Mouse (Mus musculus) NIH3T3 (cell line): ENCODE measurements around the gene Tex21.
A peak's percentile ranks its signal among the peaks of the same experiment; 100 is the strongest.
"Not testable (repeated sequence)": the region's sequence is repeated elsewhere in the genome, so short reads cannot be mapped to it uniquely, and the experiment has no call there.

Source experiments
- DNase-seq: peaks from one replicate; pipeline ENCODE4 v3.0.0-alpha.2; 2012; ENCODE audit warnings: low read depth

Gene Tex21

GRCm38 (mm10) chr12:76260673-76261072 is 14.1 kb upstream of the Tex21 start:
- no peak for DNase-seq

- DNase-seq = peak; percentile 28
Observed at GRCm38 (mm10) chr12:76256114-76256843, 9.7 kb upstream of the Tex21 start.

- DNase-seq = no peak
Observed at GRCm38 (mm10) chr12:76255499-76255875, 8.9 kb upstream of the Tex21 start.

GRCm38 (mm10) chr12:76254725-76255498 is 8.4 kb upstream of the Tex21 start, which contains the start of gene Mthfd1:
Gene Mthfd1 (plus strand): TSS chr12:76255298.
- DNase-seq = peak; percentile 93

GRCm38 (mm10) chr12:76253991-76254390 is 7.4 kb upstream of the Tex21 start:
- no peak for DNase-seq

GRCm38 (mm10) chr12:76253591-76253990 is 7.0 kb upstream of the Tex21 start:
- DNase-seq = no peak

- no peak for DNase-seq
Observed at GRCm38 (mm10) chr12:76253090-76253489, 6.5 kb upstream of the Tex21 start.

GRCm38 (mm10) chr12:76244981-76245380 is 1.6 kb downstream of the Tex21 start:
- DNase-seq = no peak

GRCm38 (mm10) chr12:76241833-76242232 is 4.7 kb downstream of the Tex21 start:
- DNase-seq = no peak

- DNase-seq = no peak
Observed at GRCm38 (mm10) chr12:76241084-76241483, 5.5 kb downstream of the Tex21 start.

GRCm38 (mm10) chr12:76240670-76241069 is 5.9 kb downstream of the Tex21 start:
- no peak for DNase-seq

- no peak for DNase-seq
Observed at GRCm38 (mm10) chr12:76239839-76240571, 6.5 kb downstream of the Tex21 start.

- no peak for DNase-seq
Observed at GRCm38 (mm10) chr12:76239145-76239838, 7.3 kb downstream of the Tex21 start.

- DNase-seq = no peak
Observed at GRCm38 (mm10) chr12:76235253-76235652, 11.3 kb downstream of the Tex21 start.

- DNase-seq = no peak
Observed at GRCm38 (mm10) chr12:76230644-76231043, 15.9 kb downstream of the Tex21 start.

GRCm38 (mm10) chr12:76222104-76222503 is 24.4 kb downstream of the Tex21 start:
- not testable (repeated sequence) for DNase-seq

- DNase-seq = no peak
Observed at GRCm38 (mm10) chr12:76216716-76217115, 29.8 kb downstream of the Tex21 start.

- DNase-seq = no peak
Observed at GRCm38 (mm10) chr12:76215121-76215520, 31.4 kb downstream of the Tex21 start.

- no peak for DNase-seq
Observed at GRCm38 (mm10) chr12:76209429-76209974, 37.0 kb downstream of the Tex21 start.

- DNase-seq = peak; percentile 27
Observed at GRCm38 (mm10) chr12:76200326-76200725, 46.2 kb downstream of the Tex21 start.

GRCm38 (mm10) chr12:76197071-76197470 is 49.5 kb downstream of the Tex21 start:
- no peak for DNase-seq

- DNase-seq = peak; percentile 87
Observed at GRCm38 (mm10) chr12:76196709-76197054, 49.9 kb downstream of the Tex21 start.
